Mouse (Mus musculus) layer of hippocampus, postnatal 36 days (tissue): ENCODE measurements around the gene Lce1l. TPM values are rescaled to one million over a fixed set of nuclear protein-coding genes. Genes with fewer than 3 reads are reported as not detected.
"Not testable (repeated sequence)": the region's sequence is repeated elsewhere in the genome, so short reads cannot be mapped to it uniquely, and the experiment has no call there.

Experiments
- DNase-seq, 2 experiments: peaks; one replicate each; pipeline ENCODE4 v3.0.0; 2022
- total RNA-seq, 2 experiments: library from RNA; stranded (reverse); gene quantifications; 2 replicates each; pipeline ENCODE4 v1.2.3; 2021

Gene Lce1l
- not detected for total RNA-seq

DNA sequence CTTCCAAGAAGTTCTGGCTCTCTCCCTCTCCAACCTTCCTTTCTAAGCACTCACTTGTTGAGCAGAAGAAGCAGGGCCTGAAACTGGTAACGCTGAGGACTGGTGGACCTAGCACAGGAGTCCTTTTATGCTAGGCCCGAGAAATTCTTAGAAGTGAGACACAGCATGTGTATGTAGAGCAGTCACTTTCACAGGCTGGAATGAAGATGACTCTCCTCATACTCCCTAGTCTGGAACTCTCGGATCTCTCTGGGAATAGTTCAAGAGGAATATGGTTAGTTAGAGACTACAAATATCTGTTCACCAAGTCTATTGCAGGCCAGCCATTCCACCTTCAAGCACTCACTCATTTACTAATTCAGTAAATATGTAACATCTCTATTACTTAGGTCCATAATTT is at the start of gene Lce1l:
Lce1l (minus strand) TSS at position 101 of the 400 bp plus-strand sequence.
- no peak for DNase-seq

DNA sequence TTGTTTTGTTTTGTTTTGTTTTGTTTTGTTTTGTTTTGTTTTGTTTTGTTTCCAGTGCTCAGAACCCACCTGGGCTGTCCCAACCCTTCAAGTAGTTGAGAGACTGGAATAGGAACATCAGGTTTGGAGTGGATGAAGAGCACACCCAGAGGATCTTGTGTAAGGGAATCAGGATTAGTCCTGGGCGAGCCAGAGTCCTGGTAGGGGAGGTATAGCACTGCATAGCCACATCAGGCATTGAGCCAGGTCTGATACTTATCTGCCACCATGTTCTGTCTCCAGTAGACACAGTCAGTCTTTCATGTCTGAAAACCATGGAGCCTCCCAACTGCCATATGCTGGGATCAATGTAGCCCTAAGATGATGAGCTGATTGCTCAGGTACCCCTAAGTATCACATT is 43.4 kb upstream of the Lce1l start:
- no peak for DNase-seq

GRCm38 (mm10) chr3:92894063-92894462 is 43.0 kb upstream of the Lce1l start:
- DNase-seq = no peak

DNA sequence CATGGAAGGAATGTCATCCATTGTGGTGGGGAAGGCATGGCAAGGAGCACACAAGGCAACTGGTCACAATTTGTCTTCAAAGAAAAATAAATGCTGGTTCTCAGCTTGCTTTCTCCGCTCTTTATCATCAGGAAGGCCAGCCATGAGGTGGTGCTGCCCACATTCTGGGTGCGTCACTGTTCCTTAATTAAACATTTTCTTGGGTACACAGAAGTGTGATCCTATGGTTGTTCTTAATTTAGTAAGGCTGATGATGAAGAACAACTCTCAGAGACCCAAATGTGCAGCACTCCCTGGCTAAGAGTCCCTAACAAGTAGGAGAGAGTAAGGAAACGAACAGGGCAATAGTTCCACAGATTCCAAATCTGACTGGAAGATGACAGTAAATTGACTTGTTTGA is 23.1 kb upstream of the Lce1l start:
- DNase-seq = no peak

DNA sequence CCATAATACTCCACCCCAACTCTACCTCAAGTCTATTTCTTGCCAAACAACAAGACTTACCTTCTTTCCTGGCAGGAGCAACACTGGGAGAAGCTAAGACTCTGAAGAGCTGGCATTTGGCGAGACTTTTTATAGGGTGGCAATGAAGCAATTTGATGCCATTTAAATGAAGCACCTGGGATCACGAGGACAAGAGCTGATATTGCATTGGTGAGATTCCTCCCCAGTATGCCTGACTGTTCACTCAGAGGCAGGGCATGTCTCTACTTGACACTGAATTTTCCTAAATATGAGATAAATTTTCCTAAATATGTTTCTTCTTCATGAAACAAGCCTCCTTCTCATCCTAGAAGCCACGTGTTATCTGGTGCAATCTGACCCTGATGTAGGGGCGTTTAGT is 19.0 kb upstream of the Lce1l start, which contains the start of gene 2310050C09Rik:
2310050C09Rik (minus strand) TSS at position 101 of the 400 bp plus-strand sequence.
- no peak for DNase-seq

DNA sequence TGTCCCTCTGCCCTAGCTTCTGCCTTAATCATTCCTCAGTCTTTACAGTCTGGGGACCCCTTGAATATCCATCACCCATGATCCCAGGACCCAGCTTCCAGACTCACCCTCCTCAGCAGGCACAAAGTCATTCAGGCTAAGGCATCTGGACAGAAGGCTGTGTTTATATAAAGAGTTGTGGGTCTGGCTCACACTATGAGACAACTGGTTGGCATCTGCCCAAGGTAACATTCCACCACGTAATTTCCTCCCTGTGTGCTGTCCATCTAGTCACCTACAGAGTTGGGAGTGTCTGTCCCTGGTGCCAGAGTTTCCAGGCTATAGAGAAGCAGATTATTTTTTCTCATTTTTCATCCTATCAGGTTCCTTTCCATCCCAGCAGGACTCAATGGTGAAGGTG is 24.0 kb downstream of the Lce1l start, which contains the start of gene Kprp:
Kprp (minus strand) TSS at position 140 of the 400 bp plus-strand sequence.
- no peak for DNase-seq

DNA sequence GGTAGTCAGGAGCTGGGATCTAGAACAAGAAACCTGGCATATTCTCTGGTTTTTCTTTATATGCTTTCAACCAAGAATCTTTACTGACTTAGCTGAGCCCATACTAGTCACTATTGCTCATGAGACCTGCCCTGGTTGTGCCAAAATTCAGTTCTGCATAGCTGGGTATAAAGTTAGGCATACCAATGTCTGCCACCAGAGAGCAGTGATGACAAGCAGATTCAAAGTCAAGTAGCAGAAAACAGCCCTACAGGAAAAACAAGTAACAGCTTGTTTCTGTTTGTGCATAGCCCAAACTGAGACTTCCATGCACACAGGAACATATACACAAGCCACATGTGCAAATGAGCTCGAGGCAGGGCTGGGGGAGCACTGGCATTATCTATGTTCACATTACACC is 25.3 kb downstream of the Lce1l start:
- DNase-seq = no peak

GRCm38 (mm10) chr3:92816036-92816435 is 35.0 kb downstream of the Lce1l start:
- DNase-seq = not testable (repeated sequence)

GRCm38 (mm10) chr3:92815581-92815980 is 35.5 kb downstream of the Lce1l start:
- no peak for DNase-seq

DNA sequence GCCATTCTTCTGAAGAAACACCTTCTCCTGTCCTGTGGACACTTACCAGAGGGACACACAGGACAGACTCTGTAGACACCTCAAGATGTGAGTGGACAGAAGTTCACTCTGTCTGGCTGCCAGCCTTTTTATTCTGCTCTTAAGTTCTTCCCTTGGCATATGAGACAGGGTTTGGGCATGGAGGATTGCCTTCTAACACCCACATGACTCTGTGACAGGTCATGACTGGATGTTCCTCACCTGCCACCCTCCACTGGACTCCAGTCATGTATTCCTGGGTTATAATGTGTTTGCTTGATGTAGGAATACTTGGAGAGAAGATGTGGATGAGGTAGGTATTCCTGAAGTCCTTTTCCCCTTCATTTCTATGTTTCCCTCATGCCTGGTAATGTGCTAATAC is 43.3 kb downstream of the Lce1l start, which contains the start of gene Lce1k:
Lce1k (minus strand) TSS at position 101 of the 400 bp plus-strand sequence.
- DNase-seq = no peak

Other genes starting within 250 kb of the Lce1l start
- not detected for gene 2210017I01Rik, start 243.8 kb downstream of the Lce1l start, total RNA-seq
- not detected for gene Lce6a, start 229.6 kb downstream of the Lce1l start, total RNA-seq
- gene Lce1a1, start 203.0 kb downstream of the Lce1l start, total RNA-seq = not detected
- gene Lce1b, start 194.4 kb downstream of the Lce1l start, total RNA-seq = not detected
- gene Lce1a2, start 181.0 kb downstream of the Lce1l start, total RNA-seq = not detected
- not detected for gene Lce1c, start 172.0 kb downstream of the Lce1l start, total RNA-seq
- not detected for gene Lce1d, start 164.1 kb downstream of the Lce1l start, total RNA-seq
- not detected for gene Lce1e, start 142.2 kb downstream of the Lce1l start, total RNA-seq
- not detected for gene Lce1f, start 130.9 kb downstream of the Lce1l start, total RNA-seq
- not detected for gene Gm38119, start 112.2 kb downstream of the Lce1l start, total RNA-seq
- not detected for gene Lce1g, start 98.9 kb downstream of the Lce1l start, total RNA-seq
- not detected for gene Lce1h, start 86.2 kb downstream of the Lce1l start, total RNA-seq
- not detected for gene Lce1i, start 72.4 kb downstream of the Lce1l start, total RNA-seq
- gene Lce1j, start 60.8 kb downstream of the Lce1l start, total RNA-seq = not detected
- gene Lce1k, start 43.4 kb downstream of the Lce1l start, total RNA-seq = not detected
- gene Kprp, start 24.0 kb downstream of the Lce1l start, total RNA-seq = not detected
- gene 2310050C09Rik, start 18.9 kb upstream of the Lce1l start, total RNA-seq = not detected
- not detected for gene Lce3a, start 74.9 kb upstream of the Lce1l start, total RNA-seq
- gene Lce3b, start 81.7 kb upstream of the Lce1l start, total RNA-seq = not detected
- gene Lce3c, start 93.2 kb upstream of the Lce1l start, total RNA-seq = not detected
- gene Lce3d, start 106.1 kb upstream of the Lce1l start, total RNA-seq = not detected
- not detected for gene Lce3e, start 115.8 kb upstream of the Lce1l start, total RNA-seq
- not detected for gene Lce3f, start 140.9 kb upstream of the Lce1l start, total RNA-seq
- not detected for gene Crct1, start 164.4 kb upstream of the Lce1l start, total RNA-seq
- not detected for gene Lce1m, start 167.8 kb upstream of the Lce1l start, total RNA-seq
- gene Gm4858, start 217.5 kb upstream of the Lce1l start, total RNA-seq = not detected